In the genomic region with DNA sequence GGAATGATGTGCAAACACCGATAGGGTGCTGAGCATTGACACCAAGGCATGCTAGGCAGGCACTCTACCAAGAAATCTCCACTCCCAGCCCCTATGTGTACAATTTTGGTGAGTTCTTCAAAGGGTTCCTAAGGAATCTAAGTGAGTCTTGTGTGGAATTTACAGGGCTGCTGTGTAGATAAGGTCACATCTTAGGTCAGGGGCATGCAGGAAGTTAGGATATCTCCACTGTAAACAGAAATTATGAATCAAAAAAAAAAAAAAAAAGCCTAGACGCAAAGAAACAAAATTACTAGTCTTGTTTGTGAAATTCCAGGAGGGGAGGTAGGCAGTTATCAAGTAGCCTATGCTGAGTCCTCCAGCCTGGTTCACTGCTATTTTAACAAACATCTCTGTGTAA, we compare ENCODE assay signal across 17 mouse cellular contexts.
"Had no signal": no experiment of that assay in that cellular context is flagged by ENCODE, and none has a peak within 500 bp of the region (broad histone marks: within the 10 kb centered on the region; RNA-seq: fewer than 3 reads in every experiment).

No protein-coding gene starts in this region.

- H3K27me3 ChIP-seq: lung, embryonic 15.5 days; midbrain, embryonic 13.5 days; midbrain, embryonic 15.5 days; neural tube, embryonic 12.5 days; stomach, embryonic 15.5 days had no signal

- H3K36me3 ChIP-seq: lung, embryonic 15.5 days; midbrain, embryonic 13.5 days; midbrain, embryonic 15.5 days; neural tube, embryonic 12.5 days; stomach, embryonic 15.5 days had no signal

- ATAC-seq: liver, postnatal 0 days; midbrain, embryonic 13.5 days; midbrain, embryonic 15.5 days had no signal

- H3K27ac ChIP-seq: liver, embryonic 14.5 days; lung, embryonic 15.5 days; macrophage; midbrain, embryonic 13.5 days; midbrain, embryonic 15.5 days; neural tube, embryonic 12.5 days; stomach, embryonic 15.5 days; stomach, postnatal 0 days had no signal

- H3K9me3 ChIP-seq: lung, embryonic 15.5 days; midbrain, embryonic 13.5 days; midbrain, embryonic 15.5 days; neural tube, embryonic 12.5 days; stomach, embryonic 15.5 days had no signal

- H3K4me2 ChIP-seq: lung, embryonic 15.5 days; midbrain, embryonic 11.5 days; midbrain, embryonic 13.5 days; midbrain, embryonic 15.5 days; neural tube, embryonic 12.5 days; stomach, embryonic 15.5 days had no signal

- H3K4me1 ChIP-seq: lung, embryonic 15.5 days; midbrain, embryonic 13.5 days; midbrain, embryonic 15.5 days; neural tube, embryonic 12.5 days; stomach, embryonic 15.5 days had no signal

- DNase-seq: liver, postnatal 0 days; lung, adult 2 months; lung, postnatal 10 days; right cerebral cortex, postnatal 14 days; thymus, adult 2 months; thymus, postnatal 25 days; thymus, postnatal 4 days had no signal

- H3K9ac ChIP-seq: liver, embryonic 14.5 days; liver, postnatal 0 days; lung, embryonic 15.5 days; midbrain, embryonic 13.5 days; midbrain, embryonic 15.5 days; neural tube, embryonic 12.5 days; stomach, embryonic 15.5 days had no signal

- H3K4me3 ChIP-seq: lung, embryonic 15.5 days; megakaryocyte, embryonic 14.5 days; midbrain, embryonic 13.5 days; midbrain, embryonic 15.5 days; neural tube, embryonic 12.5 days; stomach, embryonic 15.5 days had no signal
